Mouse (Mus musculus) testis, adult 2 months (tissue): ENCODE results near the gene Gnaq. TPM values are rescaled to one million over a fixed set of nuclear protein-coding genes. Genes with fewer than 3 reads are reported as not detected.

Source experiments
- H3K27ac ChIP-seq: fragments of 200-500 bp; 2 replicates; pipeline ENCODE4 v1.5.1; 2012; ENCODE audit warnings: low read depth, low read length; ENCODE audit not compliant: control insufficient read depth, insufficient read depth
- H3K27me3 ChIP-seq: fragments of 200-500 bp; 2 replicates; pipeline ENCODE4 v1.6.1; 2012; ENCODE audit warnings: mild to moderate bottlenecking, low read length, moderate library complexity; ENCODE audit not compliant: control insufficient read depth, insufficient read depth
- H3K36me3 ChIP-seq: fragments of 200-500 bp; 2 replicates; pipeline ENCODE4 v1.6.1; 2012; ENCODE audit warnings: mild to moderate bottlenecking, low read length; ENCODE audit not compliant: control insufficient read depth, insufficient read depth
- H3K4me1 ChIP-seq: fragments of 200-500 bp; 2 replicates; pipeline ENCODE4 v1.6.1; 2012; ENCODE audit warnings: low read length; ENCODE audit not compliant: control insufficient read depth, insufficient read depth
- H3K4me3 ChIP-seq: fragments of 200-500 bp; 2 replicates; pipeline ENCODE4 v1.5.1; 2012; ENCODE audit warnings: low read depth, mild to moderate bottlenecking, low read length, moderate library complexity, mixed read lengths; ENCODE audit not compliant: control insufficient read depth
- CTCF ChIP-seq: fragments of 200-500 bp; IDR thresholded peaks from 2 replicates; pipeline ENCODE4 v1.5.1; 2012; ENCODE audit warnings: low read depth, mild to moderate bottlenecking, inconsistent platforms, low read length, moderate library complexity; ENCODE audit not compliant: control insufficient read depth, insufficient read depth, insufficient replicate concordance
- POLR2A ChIP-seq: fragments of 200-500 bp; IDR thresholded peaks from 2 replicates; pipeline ENCODE4 v1.6.1; 2012; ENCODE audit warnings: low read depth, mild to moderate bottlenecking, inconsistent platforms, low read length, moderate library complexity; ENCODE audit not compliant: control insufficient read depth
- polyA plus RNA-seq: library from polyadenylated mRNA; depleted of rRNA; stranded (reverse); fragments of >200 nt; gene quantifications from 2 replicates; pipeline ENCODE4 v1.2.3, GENCODE M21; 2012

The Gnaq gene
- polyA plus RNA-seq, 1 experiment, result 5.5 TPM

DNA sequence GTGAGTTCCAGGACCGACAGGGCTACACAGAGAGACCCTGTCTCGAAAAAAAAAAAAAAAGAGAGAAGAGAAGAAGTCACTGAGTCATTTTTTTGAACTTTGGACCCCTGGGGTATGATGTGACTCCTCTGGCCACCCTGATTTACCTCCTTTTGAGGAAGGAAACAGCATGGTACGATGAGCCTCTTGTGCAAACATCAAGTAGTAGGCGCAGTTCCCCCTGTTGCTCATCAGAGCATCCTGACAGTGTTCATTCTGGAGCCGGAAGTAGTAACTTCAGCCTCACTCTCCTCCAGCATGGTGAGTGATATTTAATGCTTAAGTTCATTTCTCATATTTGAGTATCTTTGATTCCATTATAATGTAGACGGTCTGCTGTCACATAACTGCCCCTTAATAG, 190.4 kb downstream of the Gnaq start:
- TF ChIP-seq POLR2A, result no peak
- TF ChIP-seq CTCF, result no peak
- Histone ChIP-seq H3K4me1 (no peaks in the 10 kb centered on the region), H3K27ac (no peak overlapping the region), H3K36me3 (no peaks in the 10 kb centered on the region), H3K27me3 (no peaks in the 10 kb centered on the region), H3K4me3 (no peak overlapping the region)

GRCm38 (mm10) chr19:16324239-16324638, 191.6 kb downstream of the Gnaq start:
- Histone ChIP-seq H3K27me3 (no peaks in the 10 kb centered on the region), H3K4me1 (no peaks in the 10 kb centered on the region), H3K4me3 (no peak overlapping the region), H3K27ac (no peak overlapping the region), H3K36me3 (no peaks in the 10 kb centered on the region)
- no peak for TF ChIP-seq CTCF
- TF ChIP-seq POLR2A, result no peak

GRCm38 (mm10) chr19:16325911-16326310, 193.3 kb downstream of the Gnaq start:
- Histone ChIP-seq H3K4me1 (no peaks in the 10 kb centered on the region), H3K27me3 (no peaks in the 10 kb centered on the region), H3K36me3 (no peaks in the 10 kb centered on the region), H3K4me3 (no peak overlapping the region), H3K27ac (no peak overlapping the region)
- TF ChIP-seq CTCF (no peak), POLR2A (no peak)

DNA sequence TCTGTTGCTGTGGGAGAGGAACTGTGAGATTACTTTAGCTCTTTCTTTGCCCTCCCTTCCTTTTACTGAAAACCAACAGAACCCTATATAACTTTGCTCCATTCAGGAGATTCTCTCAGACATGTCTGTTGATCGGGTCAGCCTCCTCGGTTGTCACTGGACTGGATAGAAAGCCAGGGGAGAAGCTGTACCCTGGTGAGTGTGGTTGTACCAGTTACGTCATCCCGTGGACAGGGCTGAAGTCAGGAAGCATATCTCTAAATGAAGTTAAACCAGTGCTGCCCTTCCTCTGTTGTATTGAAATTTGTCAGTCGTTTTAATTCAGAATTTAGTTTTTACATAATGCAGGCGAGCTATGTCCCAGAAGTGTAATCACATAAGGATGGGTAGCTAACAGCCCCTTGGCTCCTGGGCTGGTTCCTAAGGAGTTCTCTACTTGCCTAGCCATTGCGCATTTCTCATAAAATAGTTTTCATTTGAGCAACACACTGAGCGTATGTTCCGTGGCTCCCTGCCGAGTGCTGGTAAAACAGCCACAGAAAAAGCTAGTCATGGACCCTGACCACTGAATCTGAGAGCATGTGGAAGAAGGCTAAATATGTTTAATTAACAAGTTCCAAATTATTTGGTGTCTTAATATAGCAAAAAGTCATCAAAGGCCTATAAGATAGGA, 194.9 kb downstream of the Gnaq start:
- Histone ChIP-seq H3K4me3 (no peak overlapping the region), H3K27me3 (no peaks in the 10 kb centered on the region), H3K36me3 (no peaks in the 10 kb centered on the region), H3K27ac (no peak overlapping the region), H3K4me1 (no peaks in the 10 kb centered on the region)
- no peak for TF ChIP-seq CTCF
- no peak for TF ChIP-seq POLR2A

GRCm38 (mm10) chr19:16328074-16328850, 195.6 kb downstream of the Gnaq start:
- no peaks in the 10 kb centered on the region for H3K36me3 ChIP-seq
- H3K4me1 ChIP-seq, result no peaks in the 10 kb centered on the region
- TF ChIP-seq POLR2A, result no peak
- TF ChIP-seq CTCF, result no peak
- no peak overlapping the region for H3K4me3 ChIP-seq
- H3K27ac ChIP-seq, result no peak overlapping the region
- H3K27me3 ChIP-seq, result no peaks in the 10 kb centered on the region

DNA sequence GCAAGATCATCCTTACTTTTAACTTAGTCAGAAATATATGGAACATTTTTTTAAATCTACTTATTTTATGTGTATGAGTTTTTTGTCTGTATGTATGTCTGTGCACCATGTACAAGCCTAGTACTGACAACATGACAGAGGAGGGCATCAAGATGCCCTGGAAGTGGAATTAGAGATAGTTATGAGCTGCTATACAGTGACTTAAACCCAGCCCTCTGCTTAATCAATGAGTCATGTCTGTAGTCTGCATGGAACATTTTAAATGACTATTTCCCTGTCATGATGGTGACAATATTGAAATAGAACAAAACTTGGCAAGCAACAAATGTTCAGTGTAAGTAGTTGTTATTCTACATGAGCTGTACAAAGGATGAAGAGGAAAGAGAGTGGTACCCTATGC, 196.4 kb downstream of the Gnaq start:
- H3K4me3 ChIP-seq, result no peak overlapping the region
- TF ChIP-seq POLR2A, result no peak
- TF ChIP-seq CTCF, result no peak
- no peaks in the 10 kb centered on the region for H3K4me1 ChIP-seq
- H3K27me3 ChIP-seq, result no peaks in the 10 kb centered on the region
- no peaks in the 10 kb centered on the region for H3K36me3 ChIP-seq
- H3K27ac ChIP-seq, result no peak overlapping the region

- no peaks in the 10 kb centered on the region for H3K4me1 ChIP-seq
- TF ChIP-seq POLR2A (no peak), CTCF (no peak)
- no peaks in the 10 kb centered on the region for H3K36me3 ChIP-seq
These were observed 197.0 kb downstream of the Gnaq start for GRCm38 (mm10) chr19:16329648-16330047.

More at GRCm38 (mm10) chr19:16329648-16330047, 197.0 kb downstream of the Gnaq start:
- no peak overlapping the region for H3K4me3 ChIP-seq
- H3K27ac ChIP-seq, result no peak overlapping the region
- H3K27me3 ChIP-seq, result no peaks in the 10 kb centered on the region
